Mouse (Mus musculus) liver, embryonic 14.5 days (tissue): ENCODE results near the gene Sbno1.
A peak's percentile ranks its signal among the peaks of the same experiment; 100 is the strongest.

Source experiments
- CTCF ChIP-seq: IDR thresholded peaks from 2 replicates; pipeline ENCODE4 v1.5.1; 2016; ENCODE audit warnings: antibody characterized with exemption, low read depth, control low read depth
- EP300 ChIP-seq: IDR thresholded peaks from 2 replicates; pipeline ENCODE4 v1.6.1; 2016; ENCODE audit warnings: antibody characterized with exemption, low read depth

DNA sequence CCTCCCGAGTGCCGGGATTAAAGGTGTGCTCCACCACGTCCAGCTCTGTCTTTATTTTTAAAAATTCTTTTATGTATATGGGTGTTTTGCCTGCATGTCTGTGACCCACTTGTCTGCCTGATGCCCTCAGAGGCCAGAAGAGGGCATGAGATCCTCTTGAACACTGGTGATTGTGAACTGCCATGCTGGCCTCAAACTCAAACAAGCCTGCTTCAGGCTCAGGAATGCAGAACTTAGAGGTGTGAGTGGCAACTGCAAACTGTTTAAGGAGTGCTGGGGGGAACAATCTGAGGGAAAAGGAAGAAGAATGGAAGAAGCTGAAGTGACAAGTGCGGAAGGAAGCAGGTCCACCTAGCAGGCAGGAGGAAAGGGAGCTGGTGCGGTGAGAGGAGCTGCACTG, 12.4 kb upstream of the Sbno1 start:
- TF ChIP-seq EP300 (no peak), CTCF (peak; percentile 65)
